In the genomic region with DNA sequence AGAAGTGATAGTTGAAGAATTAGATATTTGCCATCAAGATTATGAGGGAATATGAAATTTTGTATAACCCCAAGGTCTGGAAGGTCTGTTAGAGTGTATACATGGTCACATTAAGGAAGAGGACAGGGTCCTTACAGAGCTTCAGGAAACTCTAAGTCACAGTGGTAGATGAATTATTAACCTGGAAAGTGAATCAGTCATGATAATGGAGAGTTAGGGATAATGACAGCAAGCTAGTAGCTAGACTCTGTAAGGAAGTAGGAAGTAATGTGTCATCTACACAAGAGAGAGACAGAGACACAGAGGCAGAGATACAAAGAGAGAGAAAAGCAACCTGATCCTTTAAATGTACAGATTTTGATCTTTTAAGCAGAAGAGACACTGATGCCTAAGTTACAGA, we compare ENCODE assay signal across 28 mouse cellular contexts.
"Had no signal": no experiment of that assay in that cellular context is flagged by ENCODE, and none has a peak within 500 bp of the region (broad histone marks: within the 10 kb centered on the region; RNA-seq: fewer than 3 reads in every experiment).

No protein-coding gene starts in this region.

- H3K36me3 ChIP-seq: embryonic facial prominence, embryonic 10.5 days; embryonic facial prominence, embryonic 12.5 days; embryonic facial prominence, embryonic 13.5 days; embryonic facial prominence, embryonic 15.5 days; forebrain, embryonic 10.5 days; forebrain, embryonic 12.5 days; forebrain, embryonic 15.5 days had no signal

- DNase-seq: cerebellum, adult 2 months; cerebellum, adult 8-10 months; cerebellum, adult 9-10 months; cerebellum, adult 9-11 months; cerebellum, postnatal 10 days; cerebellum, postnatal 14 days; cerebellum, postnatal 25 days; cerebellum, postnatal 36 days; embryo, embryonic 11 days; forebrain, postnatal 0 days; gastrocnemius, adult 2 months; gastrocnemius, postnatal 10 days; gastrocnemius, postnatal 14 days; gastrocnemius, postnatal 25 days; gastrocnemius, postnatal 36 days; heart, adult 11 months; heart, adult 18-20 months had no signal

- H3K27ac ChIP-seq: embryonic facial prominence, embryonic 10.5 days; embryonic facial prominence, embryonic 12.5 days; embryonic facial prominence, embryonic 13.5 days; embryonic facial prominence, embryonic 15.5 days; forebrain, embryonic 10.5 days; forebrain, embryonic 12.5 days; forebrain, embryonic 13.5 days; forebrain, embryonic 15.5 days; gastrocnemius, adult 2 months had no signal

- H3K4me2 ChIP-seq: embryonic facial prominence, embryonic 12.5 days; embryonic facial prominence, embryonic 13.5 days; embryonic facial prominence, embryonic 15.5 days; forebrain, embryonic 12.5 days; forebrain, embryonic 13.5 days; forebrain, embryonic 15.5 days had no signal

- H3K4me3 ChIP-seq: embryonic facial prominence, embryonic 10.5 days; embryonic facial prominence, embryonic 12.5 days; embryonic facial prominence, embryonic 13.5 days; embryonic facial prominence, embryonic 15.5 days; erythroblast, embryonic 14.5 days; forebrain, embryonic 10.5 days; forebrain, embryonic 12.5 days; forebrain, embryonic 13.5 days; forebrain, embryonic 15.5 days; gastrocnemius, adult 2 months had no signal

- H3K9ac ChIP-seq: embryonic facial prominence, embryonic 12.5 days; embryonic facial prominence, embryonic 13.5 days; embryonic facial prominence, embryonic 15.5 days; forebrain, embryonic 12.5 days; forebrain, embryonic 13.5 days; forebrain, embryonic 15.5 days; forebrain, postnatal 0 days had no signal

- H3K9me3 ChIP-seq: embryonic facial prominence, embryonic 10.5 days; embryonic facial prominence, embryonic 12.5 days; embryonic facial prominence, embryonic 13.5 days; embryonic facial prominence, embryonic 15.5 days; forebrain, embryonic 10.5 days; forebrain, embryonic 12.5 days; forebrain, embryonic 13.5 days; forebrain, embryonic 15.5 days had no signal

- ATAC-seq: forebrain, embryonic 13.5 days; forebrain, embryonic 14.5 days; forebrain, embryonic 15.5 days; forebrain, embryonic 16.5 days; forebrain, postnatal 0 days had no signal

- H3K27me3 ChIP-seq: embryonic facial prominence, embryonic 12.5 days; embryonic facial prominence, embryonic 13.5 days; embryonic facial prominence, embryonic 15.5 days; forebrain, embryonic 12.5 days; forebrain, embryonic 13.5 days; forebrain, embryonic 15.5 days had no signal

- H3K4me1 ChIP-seq: embryonic facial prominence, embryonic 12.5 days; embryonic facial prominence, embryonic 13.5 days; embryonic facial prominence, embryonic 15.5 days; forebrain, embryonic 10.5 days had no signal
